Mouse (Mus musculus) heart, adult 2 months (tissue): ENCODE results near the gene Abcc9. TPM values are rescaled to one million over a fixed set of nuclear protein-coding genes. Genes with fewer than 3 reads are reported as not detected.

Source experiments
- DNase-seq, 2 experiments: peaks; one replicate each; pipeline ENCODE4 v3.0.0; 2021
- H3K27ac ChIP-seq: fragments of 200-600 bp; 2 replicates; pipeline ENCODE4 v1.8.1; 2022
- H3K27me3 ChIP-seq: fragments of 200-500 bp; 2 replicates; pipeline ENCODE4 v1.6.1; 2012; ENCODE audit warnings: mild to moderate bottlenecking, low read length, inconsistent platforms, mixed read lengths; ENCODE audit not compliant: control insufficient read depth, insufficient read depth
- H3K36me3 ChIP-seq: fragments of 200-500 bp; 2 replicates; pipeline ENCODE4 v1.6.1; 2012; ENCODE audit warnings: low read length, inconsistent platforms; ENCODE audit not compliant: control insufficient read depth, insufficient read depth
- H3K4me1 ChIP-seq: fragments of 200-500 bp; 2 replicates; pipeline ENCODE4 v1.6.1; 2011; ENCODE audit warnings: low read length; ENCODE audit not compliant: control insufficient read depth, insufficient read depth
- H3K4me3 ChIP-seq: fragments of 200-600 bp; 2 replicates; pipeline ENCODE4 v1.8.1; 2022
- H3K79me2 ChIP-seq: fragments of 200-500 bp; replicated peaks from 2 replicates; pipeline ENCODE4 v1.6.1; 2012; ENCODE audit warnings: mild to moderate bottlenecking, inconsistent platforms, low read length, moderate library complexity, mixed read lengths; ENCODE audit not compliant: control insufficient read depth, insufficient read depth
- H3K9ac ChIP-seq: fragments of 200-500 bp; 2 replicates; pipeline ENCODE4 v1.6.1; 2012; ENCODE audit warnings: low read depth, mild to moderate bottlenecking, control low read depth, inconsistent platforms, low read length, mixed read lengths
- CTCF ChIP-seq: fragments of 200-600 bp; IDR thresholded peaks from 2 replicates; pipeline ENCODE4 v1.8.1; 2022; ENCODE audit warnings: antibody characterized with exemption, mild to moderate bottlenecking, moderate library complexity
- EP300 ChIP-seq: fragments of 200-500 bp; IDR thresholded peaks from 2 replicates; pipeline ENCODE4 v1.6.1; 2011; ENCODE audit warnings: low read depth, low read length, control low read depth; ENCODE audit not compliant: insufficient read depth
- POLR2A ChIP-seq: fragments of 200-500 bp; IDR thresholded peaks from 2 replicates; pipeline ENCODE4 v1.6.1; 2011; ENCODE audit warnings: mild to moderate bottlenecking, low read depth, low read length, control low read depth; ENCODE audit not compliant: insufficient read depth
- WGBS: fragments of 180-500 bp; shearing (Covaris S2); methylation state at CpG from one replicate; pipeline ENCODE4 v1.1.7; 2018; 5-methylcytosine and 5-hydroxymethylcytosine counted together
- intact Hi-C: fragments of 180-260 bp; cut with DNase I; formaldehyde crosslinking; loops from one replicate; pipeline ENCODE4 v1.15.1; 2025
- polyA plus RNA-seq: library from polyadenylated mRNA; depleted of rRNA; stranded (reverse); fragments of >200 nt; gene quantifications from 2 replicates; pipeline ENCODE4 v1.2.3, GENCODE M21; 2012
- total RNA-seq, 2 experiments: library from RNA; stranded (reverse); gene quantifications; 2 replicates each; pipeline ENCODE4 v1.2.3; 2021

Abcc9 gene
- total and polyA plus RNA-seq, 3 experiments: 57.8 to 235 (median 227) TPM

GRCm38 (mm10) chr6:142745484-142745883 lies 43.4 kb upstream of the Abcc9 start:
- Histone ChIP-seq H3K4me3 (no peak overlapping the region), H3K4me1 (no peaks in the 10 kb centered on the region), H3K9ac (no peak overlapping the region), H3K79me2 (no peaks in the 10 kb centered on the region), H3K27ac (no peak overlapping the region), H3K36me3 (no peaks in the 10 kb centered on the region), H3K27me3 (no peaks in the 10 kb centered on the region)
- no peak for DNase-seq
- 96% methylated on average over 5 of the region's 5 CpGs for WGBS
- intact Hi-C loops: no loop called here
- TF ChIP-seq CTCF: no peak
- no peak for TF ChIP-seq POLR2A
- no peak for TF ChIP-seq EP300

DNA sequence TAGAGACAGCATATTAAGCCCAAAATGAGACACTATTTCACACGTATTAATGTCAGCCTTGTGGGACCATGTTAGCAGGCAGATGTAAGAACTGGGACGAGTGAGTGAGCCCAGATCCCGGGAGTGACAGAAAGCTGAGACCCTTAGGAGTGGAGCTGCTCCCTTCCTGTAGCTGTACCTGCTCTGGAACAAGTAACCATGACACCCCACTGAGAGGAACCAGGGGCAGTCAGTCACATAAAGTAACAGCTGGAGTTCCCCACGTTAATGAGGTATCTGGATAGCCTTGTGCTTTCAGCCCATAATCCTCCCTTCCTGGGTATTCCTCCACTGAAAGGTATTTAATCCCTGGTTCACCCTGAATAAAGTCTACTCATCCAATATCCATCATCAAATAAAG lies 41.1 kb upstream of the Abcc9 start:
- WGBS: 78% methylated on average over 4 of the region's 4 CpGs
- no peak overlapping the region for H3K27ac ChIP-seq
- no peaks in the 10 kb centered on the region for H3K36me3 ChIP-seq
- H3K27me3 ChIP-seq: no peaks in the 10 kb centered on the region
- H3K79me2 ChIP-seq: no peaks in the 10 kb centered on the region
- intact Hi-C loops: no loop called here
- TF ChIP-seq EP300 (no peak), POLR2A (no peak), CTCF (no peak)
- no peaks in the 10 kb centered on the region for H3K4me1 ChIP-seq
- H3K9ac ChIP-seq: no peak overlapping the region
- no peak for DNase-seq
- H3K4me3 ChIP-seq: no peak overlapping the region

- DNase-seq: no peak
- Histone ChIP-seq H3K36me3 (no peaks in the 10 kb centered on the region), H3K27ac (no peak overlapping the region), H3K27me3 (no peaks in the 10 kb centered on the region), H3K79me2 (no peaks in the 10 kb centered on the region), H3K9ac (no peak overlapping the region), H3K4me1 (no peaks in the 10 kb centered on the region), H3K4me3 (no peak overlapping the region)
- 83% methylated on average over 6 of the region's 6 CpGs for WGBS
- intact Hi-C loops: no loop called here
- TF ChIP-seq EP300: no peak
Observed at GRCm38 (mm10) chr6:142741763-142742162, 39.6 kb upstream of the Abcc9 start.

- H3K4me1 ChIP-seq: no peaks in the 10 kb centered on the region
- no peaks in the 10 kb centered on the region for H3K27me3 ChIP-seq
- H3K27ac ChIP-seq: no peak overlapping the region
- no peak for DNase-seq
- no peak overlapping the region for H3K4me3 ChIP-seq
- no peaks in the 10 kb centered on the region for H3K79me2 ChIP-seq
- H3K9ac ChIP-seq: no peak overlapping the region
- TF ChIP-seq CTCF: no peak
- TF ChIP-seq POLR2A: no peak
- TF ChIP-seq EP300: no peak
- WGBS: 84% methylated on average over 6 of the region's 6 CpGs
- H3K36me3 ChIP-seq: no peaks in the 10 kb centered on the region
- intact Hi-C loops: loop anchor here (5.0 kb wide), 1 partner anchor 166 kb away; the partner anchor contains the start of gene Kcnj8
Observed at GRCm38 (mm10) chr6:142738637-142739036, 36.5 kb upstream of the Abcc9 start.

- H3K4me3 ChIP-seq: no peak overlapping the region
- no peaks in the 10 kb centered on the region for H3K36me3 ChIP-seq
- H3K27ac ChIP-seq: no peak overlapping the region
- no peaks in the 10 kb centered on the region for H3K79me2 ChIP-seq
- no peak for DNase-seq
- no peak overlapping the region for H3K9ac ChIP-seq
- intact Hi-C loops: loop anchor here (5.0 kb wide), 1 partner anchor 166 kb away; the partner anchor contains the start of gene Kcnj8
- WGBS: 89% methylated on average over 2 of the region's 2 CpGs
- H3K4me1 ChIP-seq: no peaks in the 10 kb centered on the region
- TF ChIP-seq POLR2A (no peak), EP300 (no peak), CTCF (no peak)
- H3K27me3 ChIP-seq: no peaks in the 10 kb centered on the region
Observed at GRCm38 (mm10) chr6:142738225-142738624, 36.1 kb upstream of the Abcc9 start.

- no peak overlapping the region for H3K9ac ChIP-seq
- no peak for DNase-seq
- TF ChIP-seq POLR2A (no peak), EP300 (0 out of 2 replicates have a peak, but pooled peaks have one; percentile 28), CTCF (peak; percentile 88)
- H3K4me1 ChIP-seq: no peaks in the 10 kb centered on the region
- 46% methylated on average over 8 of the region's 8 CpGs for WGBS
- no peaks in the 10 kb centered on the region for H3K79me2 ChIP-seq
- intact Hi-C loops: loop anchor here (1.0 to 5.0 kb wide), 2 partner anchors 163 to 210 kb away; partner anchors contain the start of gene Kcnj8
- H3K36me3 ChIP-seq: no peaks in the 10 kb centered on the region
- no peaks in the 10 kb centered on the region for H3K27me3 ChIP-seq
- no peak overlapping the region for H3K4me3 ChIP-seq
- no peak overlapping the region for H3K27ac ChIP-seq
Observed at GRCm38 (mm10) chr6:142735302-142736005, 33.3 kb upstream of the Abcc9 start.
